Mouse (Mus musculus): ENCODE results near the gene Psmb8. TPM values are rescaled to one million over a fixed set of nuclear protein-coding genes. Genes with fewer than 3 reads are reported as not detected.

Psmb8 gene
- polyA plus RNA-seq, 2 experiments: 11.8 to 21.7 TPM

DNA sequence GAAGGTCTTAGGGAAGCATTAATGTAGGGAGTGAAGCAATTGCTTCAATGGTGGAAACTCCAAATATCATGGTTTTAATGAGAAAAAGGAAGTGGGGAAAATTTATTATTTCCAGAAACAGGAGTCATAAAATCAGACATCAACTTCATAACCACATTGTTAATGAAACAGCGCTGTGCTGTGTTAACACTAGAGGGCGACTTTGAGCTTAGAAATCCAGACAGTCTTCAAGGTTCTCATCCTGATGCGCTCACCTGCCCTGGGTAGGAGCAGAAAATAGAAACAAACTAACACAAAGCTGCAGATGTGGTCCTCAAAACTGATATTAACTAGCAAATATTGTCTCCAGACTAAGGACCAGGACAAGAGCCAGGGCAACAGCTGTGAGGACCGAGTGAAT lies 52.4 kb downstream of the Psmb8 start:
- Histone ChIP-seq H3K4me3 (ENCODE audit: insufficient read depth in 1 of 2, low read depth in 2 of 2, low read length in 2 of 2) (no peak overlapping the region), H3K27me3 (ENCODE audit: control insufficient read depth, insufficient read depth, low read length) (no peaks in the 10 kb centered on the region), H3K4me2 (ENCODE audit: low read depth) (no peak overlapping the region), H3K27ac (no peak overlapping the region), H3K4me1 (replicated peaks; ENCODE audit: control insufficient read depth in 2 of 2, insufficient read depth in 2 of 2, low read length in 1 of 2) (no peaks in the 10 kb centered on the region), H3K9me3 (ENCODE audit: control insufficient read depth, low read length) (no peaks in the 10 kb centered on the region), H3K36me3 (replicated peaks; ENCODE audit: control insufficient read depth, insufficient read depth, low read depth) (no peaks in the 10 kb centered on the region), H3K9ac (replicated peaks) (no peak overlapping the region)
- no peak for DNase-seq (ENCODE audit: low read depth in 3 of 3, low spot score in 3 of 3)
- no peak for ATAC-seq (ENCODE audit: insufficient read depth)
- WGBS (ENCODE audit: insufficient replicate concordance): 13% methylated on average over 4 of the region's 4 CpGs
- TF ChIP-seq CTCF (IDR thresholded peaks at IDR 0.05; ENCODE audit: low read depth): peak; percentile 58
- no peak for TF ChIP-seq EP300 (IDR thresholded peaks at IDR 0.05; ENCODE audit: low read depth)

Other genes starting within 250 kb of the Psmb8 start
- gene B3galt4, start 246.2 kb upstream of the Psmb8 start, polyA plus RNA-seq (2012; rRNA removed): 1.1 and 1.3 TPM in 2 replicates
- 1.1 and 1.8 TPM in 2 replicates for gene B3galt4, start 246.2 kb upstream of the Psmb8 start, polyA plus RNA-seq (2014; fragmentation: Nextera tagmentation; extraction: Ambion mirVana)
- 17.4 and 18.7 TPM in 2 replicates for gene Vps52, start 241.9 kb upstream of the Psmb8 start, polyA plus RNA-seq (2012; rRNA removed)
- 15.2 and 18.4 TPM in 2 replicates for gene Vps52, start 241.9 kb upstream of the Psmb8 start, polyA plus RNA-seq (2014; fragmentation: Nextera tagmentation; extraction: Ambion mirVana)
- gene Rps18, start 241.7 kb upstream of the Psmb8 start, polyA plus RNA-seq (2012; rRNA removed): 829 and 1,098 TPM in 2 replicates
- 1,411 and 1,430 TPM in 2 replicates for gene Rps18, start 241.7 kb upstream of the Psmb8 start, polyA plus RNA-seq (2014; fragmentation: Nextera tagmentation; extraction: Ambion mirVana)
- 124 and 137 TPM in 2 replicates for gene H2-K1, start 197.4 kb upstream of the Psmb8 start, polyA plus RNA-seq (2012; rRNA removed)
- gene H2-K1, start 197.4 kb upstream of the Psmb8 start, polyA plus RNA-seq (2014; fragmentation: Nextera tagmentation; extraction: Ambion mirVana): 107 and 108 TPM in 2 replicates
- 7.6 and 9.7 TPM in 2 replicates for gene Ring1, start 173.0 kb upstream of the Psmb8 start, polyA plus RNA-seq (2012; rRNA removed)
- 1.2 and 1.7 TPM in 2 replicates for gene Ring1, start 173.0 kb upstream of the Psmb8 start, polyA plus RNA-seq (2014; fragmentation: Nextera tagmentation; extraction: Ambion mirVana)
- gene H2-Ke6, start 169.7 kb upstream of the Psmb8 start, polyA plus RNA-seq (2012; rRNA removed): 30.6 and 32.8 TPM in 2 replicates
- gene H2-Ke6, start 169.7 kb upstream of the Psmb8 start, polyA plus RNA-seq (2014; fragmentation: Nextera tagmentation; extraction: Ambion mirVana): 22.3 and 24.9 TPM in 2 replicates
- 27.0 and 28.1 TPM in 2 replicates for gene Slc39a7, start 166.0 kb upstream of the Psmb8 start, polyA plus RNA-seq (2012; rRNA removed)
- gene Slc39a7, start 166.0 kb upstream of the Psmb8 start, polyA plus RNA-seq (2014; fragmentation: Nextera tagmentation; extraction: Ambion mirVana): 25.1 and 26.5 TPM in 2 replicates
- 15.2 and 16.5 TPM in 2 replicates for gene Rxrb, start 165.9 kb upstream of the Psmb8 start, polyA plus RNA-seq (2012; rRNA removed)
- 6.0 and 7.2 TPM in 2 replicates for gene Rxrb, start 165.9 kb upstream of the Psmb8 start, polyA plus RNA-seq (2014; fragmentation: Nextera tagmentation; extraction: Ambion mirVana)
- gene Col11a2, start 158.3 kb upstream of the Psmb8 start, polyA plus RNA-seq (2012; rRNA removed): 0.22 and 0.55 TPM in 2 replicates
- 0.06 and 0.20 TPM in 2 replicates for gene Col11a2, start 158.3 kb upstream of the Psmb8 start, polyA plus RNA-seq (2014; fragmentation: Nextera tagmentation; extraction: Ambion mirVana)
- gene H2-Oa, start 105.4 kb upstream of the Psmb8 start, polyA plus RNA-seq (2012; rRNA removed): 0.45 and 0.51 TPM in 2 replicates
- gene H2-Oa, start 105.4 kb upstream of the Psmb8 start, polyA plus RNA-seq (2014; fragmentation: Nextera tagmentation; extraction: Ambion mirVana): 0.29 and 0.51 TPM in 2 replicates
- 2.5 and 3.1 TPM in 2 replicates for gene H2-DMa, start 78.2 kb upstream of the Psmb8 start, polyA plus RNA-seq (2012; rRNA removed)
- 4.4 and 5.5 TPM in 2 replicates for gene H2-DMa, start 78.2 kb upstream of the Psmb8 start, polyA plus RNA-seq (2014; fragmentation: Nextera tagmentation; extraction: Ambion mirVana)
- 46.8 and 48.7 TPM in 2 replicates for gene Brd2, start 75.1 kb upstream of the Psmb8 start, polyA plus RNA-seq (2012; rRNA removed)
- gene Brd2, start 75.1 kb upstream of the Psmb8 start, polyA plus RNA-seq (2014; fragmentation: Nextera tagmentation; extraction: Ambion mirVana): 28.8 and 37.5 TPM in 2 replicates
- 0.40 and 0.58 TPM in 2 replicates for gene H2-DMb2, start 54.4 kb upstream of the Psmb8 start, polyA plus RNA-seq (2012; rRNA removed)
- 0.13 and 0.33 TPM in 2 replicates for gene H2-DMb2, start 54.4 kb upstream of the Psmb8 start, polyA plus RNA-seq (2014; fragmentation: Nextera tagmentation; extraction: Ambion mirVana)
- 1.2 TPM in 2 replicates for gene H2-DMb1, start 44.6 kb upstream of the Psmb8 start, polyA plus RNA-seq (2012; rRNA removed)
- gene H2-DMb1, start 44.6 kb upstream of the Psmb8 start, polyA plus RNA-seq (2014; fragmentation: Nextera tagmentation; extraction: Ambion mirVana): 0.79 and 0.86 TPM in 2 replicates
- gene Tap1, start 10.2 kb upstream of the Psmb8 start, polyA plus RNA-seq (2012; rRNA removed): 1.9 TPM in 2 replicates
- 2.0 and 2.5 TPM in 2 replicates for gene Tap1, start 10.2 kb upstream of the Psmb8 start, polyA plus RNA-seq (2014; fragmentation: Nextera tagmentation; extraction: Ambion mirVana)
- gene Psmb9, start 10.0 kb upstream of the Psmb8 start, polyA plus RNA-seq (2012; rRNA removed): 3.8 and 5.8 TPM in 2 replicates
- 6.0 and 7.5 TPM in 2 replicates for gene Psmb9, start 10.0 kb upstream of the Psmb8 start, polyA plus RNA-seq (2014; fragmentation: Nextera tagmentation; extraction: Ambion mirVana)
- 2.1 and 2.9 TPM in 2 replicates for gene Tap2, start 5.8 kb downstream of the Psmb8 start, polyA plus RNA-seq (2012; rRNA removed)
- gene Tap2, start 5.8 kb downstream of the Psmb8 start, polyA plus RNA-seq (2014; fragmentation: Nextera tagmentation; extraction: Ambion mirVana): 3.1 and 4.9 TPM in 2 replicates
- 0.13 and 0.20 TPM in 2 replicates for gene H2-Ob, start 41.2 kb downstream of the Psmb8 start, polyA plus RNA-seq (2012; rRNA removed)
- 0.13 and 0.17 TPM in 2 replicates for gene H2-Ob, start 41.2 kb downstream of the Psmb8 start, polyA plus RNA-seq (2014; fragmentation: Nextera tagmentation; extraction: Ambion mirVana)
- gene H2-Ab1, start 60.0 kb downstream of the Psmb8 start, polyA plus RNA-seq (2012; rRNA removed): 2.0 and 2.3 TPM in 2 replicates
- gene H2-Ab1, start 60.0 kb downstream of the Psmb8 start, polyA plus RNA-seq (2014; fragmentation: Nextera tagmentation; extraction: Ambion mirVana): 3.2 and 3.3 TPM in 2 replicates
- 1.1 and 1.5 TPM in 2 replicates for gene H2-Aa, start 90.1 kb downstream of the Psmb8 start, polyA plus RNA-seq (2012; rRNA removed)
- gene H2-Aa, start 90.1 kb downstream of the Psmb8 start, polyA plus RNA-seq (2014; fragmentation: Nextera tagmentation; extraction: Ambion mirVana): 1.8 and 2.5 TPM in 2 replicates
- 0.65 and 0.91 TPM in 2 replicates for gene H2-Eb1, start 108.1 kb downstream of the Psmb8 start, polyA plus RNA-seq (2012; rRNA removed)
- gene H2-Eb1, start 108.1 kb downstream of the Psmb8 start, polyA plus RNA-seq (2014; fragmentation: Nextera tagmentation; extraction: Ambion mirVana): 0.80 and 0.83 TPM in 2 replicates
- gene H2-Eb2, start 127.9 kb downstream of the Psmb8 start, polyA plus RNA-seq (2012; rRNA removed): 0.01 TPM in 1 of 2 replicates, not detected in the other
- gene H2-Eb2, start 127.9 kb downstream of the Psmb8 start, polyA plus RNA-seq (2014; fragmentation: Nextera tagmentation; extraction: Ambion mirVana): not detected in 2 replicates
- 0.01 and 0.03 TPM in 2 replicates for gene Btnl2, start 157.1 kb downstream of the Psmb8 start, polyA plus RNA-seq (2012; rRNA removed)
- not detected in 2 replicates for gene Btnl2, start 157.1 kb downstream of the Psmb8 start, polyA plus RNA-seq (2014; fragmentation: Nextera tagmentation; extraction: Ambion mirVana)
- gene Btnl1, start 179.4 kb downstream of the Psmb8 start, polyA plus RNA-seq (2012; rRNA removed): not detected in 2 replicates
- gene Btnl1, start 179.4 kb downstream of the Psmb8 start, polyA plus RNA-seq (2014; fragmentation: Nextera tagmentation; extraction: Ambion mirVana): not detected in 2 replicates
- gene BC051142, start 201.1 kb downstream of the Psmb8 start, polyA plus RNA-seq (2012; rRNA removed): 0.03 and 0.17 TPM in 2 replicates
- gene BC051142, start 201.1 kb downstream of the Psmb8 start, polyA plus RNA-seq (2014; fragmentation: Nextera tagmentation; extraction: Ambion mirVana): 0.08 and 0.66 TPM in 2 replicates

Measured in liver, embryonic 14.5 days (tissue).